Mouse (Mus musculus) left cerebral cortex, adult 11 months (tissue): ENCODE measurements around the gene Grik5.
A peak's percentile ranks its signal among the peaks of the same experiment; 100 is the strongest.
"Not testable (repeated sequence)": the region's sequence is repeated elsewhere in the genome, so short reads cannot be mapped to it uniquely, and the experiment has no call there.

Source experiments
- DNase-seq: peaks from one replicate; pipeline ENCODE4 v3.0.0; 2022; ENCODE audit warnings: low spot score

Grik5 gene

GRCm38 (mm10) chr7:25079496-25080026, 7.4 kb upstream of the Grik5 start:
- DNase-seq, result no peak

DNA sequence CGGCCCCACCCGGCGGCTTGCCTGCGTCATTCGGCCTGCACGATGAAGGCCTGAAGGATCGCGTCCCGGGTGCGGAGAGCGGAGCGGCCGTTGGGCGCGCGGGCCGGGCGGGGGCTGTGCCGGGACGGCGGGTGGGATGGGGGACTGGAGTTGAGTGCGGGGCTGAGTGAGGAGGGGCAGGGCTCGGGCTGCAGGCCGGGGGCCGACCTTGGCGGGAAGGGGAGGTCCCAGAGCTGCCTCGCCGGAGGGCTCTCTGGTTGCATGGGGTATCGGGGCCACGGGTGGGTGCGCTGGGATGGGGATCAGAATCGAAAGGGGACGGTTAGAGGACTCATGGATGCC, 5.2 kb upstream of the Grik5 start:
- no peak for DNase-seq

GRCm38 (mm10) chr7:25076663-25077413, 4.7 kb upstream of the Grik5 start:
- peak; percentile 98 for DNase-seq

DNA sequence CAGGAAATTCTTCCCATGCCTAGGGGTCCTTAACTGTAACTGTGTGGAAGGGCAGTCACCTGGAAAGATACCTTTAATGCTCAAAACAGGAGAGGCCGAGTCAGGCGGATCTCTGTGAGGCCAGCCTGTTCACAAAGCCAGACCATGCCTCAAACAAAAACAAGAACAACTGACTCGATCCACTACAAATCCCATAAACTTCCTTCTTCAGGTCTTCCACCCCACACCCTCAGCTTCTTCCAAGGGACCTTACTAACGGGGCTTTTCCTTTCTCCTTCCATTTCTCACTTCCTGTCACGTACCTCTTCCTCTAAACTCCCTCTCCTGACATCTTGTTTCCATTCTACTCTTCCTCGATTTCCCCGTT, 4.1 kb upstream of the Grik5 start:
- no peak for DNase-seq

DNA sequence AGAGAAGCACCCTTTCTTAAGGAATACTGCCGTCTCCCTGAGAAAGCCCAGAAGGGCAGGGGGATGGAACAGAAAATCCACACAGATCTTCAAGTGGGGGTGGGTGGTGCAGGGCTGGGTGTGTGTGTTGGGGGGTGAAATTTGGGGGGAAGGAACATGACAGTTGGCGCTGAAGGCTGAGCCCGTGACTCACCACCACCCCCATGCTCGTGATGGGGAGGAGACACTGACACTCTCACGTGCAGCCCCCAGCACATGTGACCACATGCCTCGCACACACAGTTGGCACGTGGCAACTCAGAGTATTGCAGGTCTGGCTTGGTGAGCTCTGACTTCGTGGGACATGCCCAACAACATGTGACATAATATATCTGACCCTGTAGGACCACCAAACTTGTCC, 1.8 kb upstream of the Grik5 start:
- DNase-seq, result peak; percentile 79

DNA sequence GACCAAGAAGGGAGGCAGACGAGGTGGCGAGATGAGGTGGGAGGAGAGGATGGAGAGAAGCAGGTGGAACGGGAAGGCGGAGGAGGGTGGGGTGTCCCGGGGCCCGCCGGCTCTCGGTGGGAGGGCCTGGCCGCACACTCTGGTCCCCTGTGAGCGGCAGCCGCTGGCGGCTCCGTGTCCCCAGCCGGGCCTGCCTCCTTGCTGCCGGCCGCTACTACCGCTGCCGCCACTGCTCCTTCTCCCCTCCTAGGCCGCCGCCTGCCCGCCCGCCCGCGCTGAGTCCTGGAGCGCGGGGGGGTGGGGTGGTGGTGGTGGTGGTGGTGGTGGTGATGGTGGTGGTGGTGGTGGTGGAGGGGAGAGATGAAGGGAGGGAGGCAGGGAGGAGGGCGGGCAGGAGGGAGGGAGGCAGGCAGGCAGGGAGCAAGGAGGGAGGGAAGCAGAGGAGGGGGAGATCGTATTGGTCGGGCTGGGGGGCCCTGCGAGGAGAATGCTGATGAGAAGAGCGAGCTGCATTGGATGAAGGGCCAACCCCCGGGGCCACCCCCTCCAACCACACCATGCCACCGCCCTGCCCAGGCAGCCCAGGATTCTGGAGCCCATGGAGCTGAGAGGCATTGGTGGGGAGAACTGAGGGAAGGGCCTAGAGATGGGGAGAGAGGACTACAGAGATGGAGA, 707 bp upstream of the Grik5 start:
- DNase-seq, result peak; percentile 70

DNA sequence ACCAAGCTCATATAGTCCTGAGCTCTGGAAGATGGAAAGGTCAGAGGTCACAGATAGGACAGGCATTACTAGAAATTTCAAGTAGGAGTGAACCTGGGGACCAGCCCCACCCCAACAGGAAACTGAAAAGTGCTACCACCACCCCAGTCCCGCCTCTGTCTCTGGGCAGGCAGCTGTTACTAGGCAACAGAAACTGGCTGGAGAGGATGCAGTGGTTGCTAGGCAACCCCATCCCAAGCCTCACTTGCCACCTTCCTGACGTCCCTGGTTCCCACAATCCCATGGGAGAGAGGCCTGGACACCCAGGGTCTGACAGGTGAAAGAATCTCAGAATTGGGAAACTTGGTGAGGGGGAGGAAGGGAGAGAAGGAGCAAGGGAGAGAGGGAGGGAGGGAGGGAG, 3.4 kb downstream of the Grik5 start:
- peak; percentile 77 for DNase-seq

DNA sequence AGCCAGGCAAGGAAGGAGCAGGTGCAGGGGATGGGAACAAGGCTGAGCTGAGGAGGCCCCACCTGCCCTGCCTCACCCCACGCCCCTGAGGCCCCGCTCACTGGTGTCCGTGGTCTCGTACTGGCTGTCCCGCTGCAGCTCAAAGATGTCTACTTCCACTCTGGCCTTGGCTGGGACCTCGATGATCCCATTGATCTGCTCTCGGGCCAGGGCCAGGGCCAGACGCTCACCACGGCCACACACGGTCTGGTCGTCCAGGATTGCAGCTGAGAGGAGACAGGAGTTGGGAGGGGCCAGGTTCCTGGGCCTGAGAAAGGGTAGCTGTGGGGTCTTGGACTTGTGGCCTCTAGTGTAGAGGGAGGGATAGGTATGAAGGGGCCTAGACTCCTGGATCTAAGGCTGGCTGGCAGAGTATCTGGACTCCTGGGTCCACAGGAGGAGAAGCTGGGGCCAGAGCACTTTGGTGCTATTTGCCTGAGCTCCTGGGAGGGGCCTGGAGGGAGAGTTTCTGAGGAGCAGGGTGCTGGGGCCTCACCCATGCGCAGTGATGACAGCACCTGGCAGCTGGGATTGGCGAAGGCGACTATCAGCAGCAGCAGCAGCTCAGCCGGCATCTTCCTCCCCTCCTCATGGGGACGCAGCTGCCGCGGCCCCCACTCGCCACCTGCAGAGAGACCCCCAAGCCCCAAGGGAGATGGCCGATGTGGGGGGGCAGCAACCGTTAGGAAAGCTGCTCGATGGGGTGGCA, 4.1 kb downstream of the Grik5 start:
- DNase-seq, result no peak

DNA sequence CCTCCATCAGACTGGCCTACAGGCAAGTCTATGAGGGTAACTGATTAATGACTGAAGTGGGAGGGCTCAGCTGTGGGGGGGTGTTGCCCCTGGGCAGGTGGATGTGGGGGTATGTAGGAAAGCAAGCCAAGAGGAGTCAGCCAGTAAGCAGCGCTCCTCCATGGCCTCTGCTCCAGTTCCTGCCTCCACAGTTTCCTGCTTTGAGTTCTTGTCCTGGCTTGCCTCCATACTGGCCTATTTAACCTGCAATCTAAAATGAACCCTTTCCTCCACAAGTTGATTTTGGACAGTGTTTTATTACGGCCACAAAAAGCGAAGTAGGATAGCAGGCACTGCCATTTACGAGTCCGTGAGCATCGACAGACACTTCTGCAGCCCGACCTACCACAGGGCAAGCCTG, 4.8 kb downstream of the Grik5 start:
- DNase-seq, result no peak

DNA sequence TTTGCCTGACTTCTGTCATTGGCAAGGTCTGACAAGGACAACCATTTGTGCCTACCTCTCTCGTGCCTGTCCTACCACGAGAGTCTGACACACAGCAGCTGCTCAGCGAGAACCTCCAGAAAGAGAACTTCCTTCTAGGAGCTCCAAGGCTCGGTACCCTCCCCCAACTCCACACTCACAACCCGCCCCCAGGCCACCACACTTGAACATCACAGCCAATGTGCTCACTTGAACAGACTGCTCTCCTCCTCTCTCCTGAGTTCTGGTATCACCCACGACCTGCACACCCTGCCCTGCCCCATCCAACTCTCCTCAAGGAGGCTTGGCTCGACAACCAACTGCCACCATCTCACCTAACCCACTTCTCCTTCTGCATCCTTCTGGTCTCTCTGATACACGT, 8.2 kb downstream of the Grik5 start:
- no peak for DNase-seq

GRCm38 (mm10) chr7:25063346-25063745, 8.8 kb downstream of the Grik5 start:
- no peak for DNase-seq

- no peak for DNase-seq
These were observed 13.3 kb downstream of the Grik5 start for GRCm38 (mm10) chr7:25058836-25059235.

- DNase-seq, result no peak
These were observed 13.8 kb downstream of the Grik5 start for GRCm38 (mm10) chr7:25058394-25058793.

- DNase-seq, result no peak
These were observed 14.3 kb downstream of the Grik5 start for GRCm38 (mm10) chr7:25057888-25058287.

GRCm38 (mm10) chr7:25056951-25057350, 15.2 kb downstream of the Grik5 start:
- DNase-seq, result no peak

DNA sequence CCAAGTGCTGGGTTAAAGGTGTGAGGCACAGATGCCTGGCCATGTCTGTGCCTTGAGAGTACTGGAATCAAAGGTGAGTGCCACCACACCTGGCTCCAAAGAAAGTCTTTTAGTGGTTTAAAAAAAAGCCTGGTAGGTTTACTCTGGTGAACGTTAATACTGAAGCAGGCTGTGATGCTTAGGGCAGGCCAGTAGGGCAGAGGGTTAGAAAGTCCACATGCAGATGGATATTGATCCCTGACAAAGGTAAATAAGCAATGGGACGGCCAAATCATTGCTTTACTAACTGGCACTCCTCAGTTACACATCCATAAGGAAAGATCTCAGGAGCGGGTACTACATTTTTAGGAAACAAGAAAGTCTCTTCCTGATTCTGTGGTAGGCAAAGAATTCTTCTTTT, 19.6 kb downstream of the Grik5 start:
- DNase-seq, result no peak

DNA sequence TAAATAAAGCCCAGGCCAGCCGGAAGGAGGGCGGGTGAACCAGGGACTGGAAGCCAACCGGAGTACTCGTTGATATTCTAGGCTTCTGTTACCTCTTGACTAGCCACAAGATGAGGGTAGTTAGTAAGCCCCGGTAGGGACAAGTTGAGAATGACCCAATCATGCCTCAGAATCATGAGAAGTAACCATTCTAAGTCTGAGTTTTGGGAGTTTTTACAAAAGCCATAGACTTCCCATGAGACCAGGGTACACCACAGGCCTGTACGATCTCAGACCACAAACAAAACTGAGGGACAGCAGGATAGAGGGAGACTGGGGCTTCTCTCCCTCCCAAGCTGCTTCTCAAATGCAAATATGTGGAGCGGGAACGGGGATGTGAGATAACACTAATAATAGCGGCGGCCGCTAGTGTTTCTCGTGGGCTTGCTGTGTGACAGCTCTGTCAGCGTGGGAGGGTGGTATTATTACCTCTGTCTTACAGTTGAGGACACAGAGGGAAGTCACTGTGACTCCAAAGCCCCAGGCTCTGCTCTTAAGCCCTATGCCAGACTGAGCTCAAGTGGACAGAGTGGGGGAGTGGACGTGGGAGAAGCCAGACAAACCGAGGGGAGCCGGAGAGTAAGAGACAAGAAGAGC, 22.7 kb downstream of the Grik5 start:
- DNase-seq, result no peak

DNA sequence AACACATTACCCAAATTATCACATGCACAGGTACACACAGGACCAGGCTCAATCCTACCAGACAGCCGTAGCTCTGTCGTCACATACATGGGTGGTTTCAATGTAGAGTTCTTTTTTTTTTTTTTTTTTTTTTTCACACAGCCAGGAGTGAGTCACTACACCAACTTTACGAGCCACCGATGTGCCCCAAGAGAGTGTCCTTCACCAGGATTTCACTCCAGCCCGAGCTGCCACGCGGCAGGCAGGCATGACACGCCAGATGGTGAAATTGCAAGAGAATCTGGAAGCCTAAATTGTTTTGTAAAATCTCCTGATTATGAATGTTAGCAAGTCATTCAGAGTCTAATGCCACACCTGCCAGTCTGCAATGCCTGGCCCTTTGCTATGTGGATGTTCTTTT, 24.8 kb downstream of the Grik5 start:
- DNase-seq, result no peak

DNA sequence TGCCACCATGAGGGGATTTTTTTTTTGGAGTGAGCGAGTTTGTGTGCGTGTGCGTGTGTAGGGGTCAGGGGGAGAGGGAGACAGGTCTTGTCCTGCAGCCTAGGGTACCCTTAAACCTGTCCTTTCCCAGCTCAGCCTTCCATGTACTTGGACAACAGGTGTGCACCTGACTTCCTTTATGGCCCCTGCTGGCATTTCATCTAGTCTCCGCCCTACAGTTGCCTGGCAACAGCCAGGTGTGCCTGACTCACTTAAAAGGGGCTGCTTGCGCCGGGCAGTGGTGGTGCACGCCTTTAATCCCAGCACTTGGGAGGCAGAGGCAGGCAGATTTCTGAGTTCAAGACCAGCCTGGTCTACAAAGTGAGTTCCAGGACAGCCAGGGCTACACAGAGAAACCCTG, 27.5 kb downstream of the Grik5 start:
- not testable (repeated sequence) for DNase-seq

DNA sequence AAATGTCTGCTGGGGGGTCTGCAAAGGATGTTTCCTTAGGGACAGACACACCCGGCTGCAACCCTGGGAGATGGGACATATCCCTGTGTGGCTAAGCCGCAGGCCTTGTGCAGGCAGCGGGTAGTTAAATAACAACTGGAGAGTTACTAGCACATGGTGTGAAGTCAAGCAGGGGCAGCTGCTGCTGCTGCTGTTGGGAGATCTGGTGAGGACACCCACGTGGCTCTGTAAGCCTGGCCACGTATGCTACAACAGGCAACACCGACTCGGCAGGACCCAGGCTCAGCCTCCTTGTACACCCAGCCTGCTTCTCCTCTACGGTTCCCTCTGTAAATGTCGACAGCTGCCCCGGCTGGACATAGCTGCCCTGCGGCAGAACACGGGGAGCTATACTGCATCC, 30.2 kb downstream of the Grik5 start:
- DNase-seq, result peak; percentile 51

GRCm38 (mm10) chr7:25035916-25036315, 36.2 kb downstream of the Grik5 start:
- DNase-seq, result peak; percentile 58

- no peak for DNase-seq
These were observed 37.4 kb downstream of the Grik5 start for GRCm38 (mm10) chr7:25034796-25035195.

DNA sequence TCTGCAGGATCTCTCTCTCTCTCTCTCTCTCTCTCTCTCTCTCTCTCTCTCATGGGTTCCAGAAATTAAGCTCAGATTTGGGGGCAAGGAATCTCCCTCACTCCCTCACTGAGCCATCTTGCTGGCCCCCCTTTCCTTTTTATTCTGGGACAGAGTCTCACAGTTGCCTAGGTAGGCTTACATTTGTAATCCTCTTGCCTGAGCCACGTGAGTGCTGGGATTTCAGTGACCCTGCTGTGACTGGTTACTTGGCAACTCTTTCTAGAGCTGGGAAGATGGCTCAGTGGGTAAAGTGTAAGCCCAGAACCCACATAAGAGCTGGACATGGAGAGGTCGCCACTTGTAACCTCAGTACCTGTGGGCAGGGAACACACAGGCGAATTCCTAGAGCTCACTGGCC, 40.6 kb downstream of the Grik5 start:
- no peak for DNase-seq
